Mouse (Mus musculus) embryonic facial prominence, embryonic 11.5 days (tissue): ENCODE data around the gene Shh. TPM values are rescaled to one million over a fixed set of nuclear protein-coding genes. Genes with fewer than 3 reads are reported as not detected.
A peak's percentile ranks its signal among the peaks of the same experiment; 100 is the strongest.

ENCODE experiments used
- ATAC-seq: fragments of 200-750 bp; cut with Nextera tagmentation; replicated peaks from 2 replicates; pipeline ENCODE4 v1.8.0; 2017; ENCODE audit warnings: low read depth; ENCODE audit not compliant: insufficient number of reproducible peaks, low FRiP score, low TSS enrichment
- DNase-seq: peaks from one replicate; pipeline ENCODE4 v3.0.0-alpha.2; 2015; ENCODE audit warnings: low spot score
- H3K27ac ChIP-seq: fragments of 300-500 bp; sonication (generic); replicated peaks from 2 replicates; pipeline ENCODE4 v1.5.1; 2014; ENCODE audit warnings: mild to moderate bottlenecking, low read depth, low read length, control low read depth
- H3K27me3 ChIP-seq: fragments of 300-500 bp; sonication (generic); 2 replicates; pipeline ENCODE4 v1.6.1; 2014; ENCODE audit warnings: mild to moderate bottlenecking, low read length, moderate library complexity, mixed read lengths; ENCODE audit not compliant: control insufficient read depth, insufficient read depth
- H3K36me3 ChIP-seq: fragments of 300-500 bp; sonication (generic); replicated peaks from 2 replicates; pipeline ENCODE4 v1.6.1; 2014; ENCODE audit warnings: low read depth, mild to moderate bottlenecking, low read length, moderate library complexity, mixed read lengths; ENCODE audit not compliant: control insufficient read depth, insufficient read depth
- H3K4me1 ChIP-seq: fragments of 300-500 bp; sonication (generic); 2 replicates; pipeline ENCODE4 v1.6.1; 2014; ENCODE audit warnings: low read length, mixed read lengths; ENCODE audit not compliant: control insufficient read depth, insufficient read depth
- H3K4me2 ChIP-seq: fragments of 300-500 bp; sonication (generic); 2 replicates; pipeline ENCODE4 v1.6.1; 2014; ENCODE audit warnings: low read depth, mild to moderate bottlenecking, control low read depth, low read length, moderate library complexity
- H3K4me3 ChIP-seq: fragments of 300-500 bp; sonication (generic); 2 replicates; pipeline ENCODE4 v1.5.1; 2014; ENCODE audit warnings: low read depth, low read length, control low read depth
- H3K9ac ChIP-seq: fragments of 300-500 bp; sonication (generic); replicated peaks from 2 replicates; pipeline ENCODE4 v1.6.1; 2014; ENCODE audit warnings: mild to moderate bottlenecking, control low read depth, low read length
- H3K9me3 ChIP-seq: fragments of 300-500 bp; sonication (generic); replicated peaks from 2 replicates; pipeline ENCODE4 v1.6.1; 2016; ENCODE audit warnings: mild to moderate bottlenecking, low read length, inconsistent platforms, mixed read lengths; ENCODE audit not compliant: control insufficient read depth
- WGBS: fragments of 180-500 bp; shearing (Covaris S2); extraction: QIAGEN DNeasy Blood & Tissue Kit; methylation state at CpG from one replicate; pipeline ENCODE4 v1.1.7; 2014; 5-methylcytosine and 5-hydroxymethylcytosine counted together
- polyA plus RNA-seq: library from polyadenylated mRNA; unstranded; fragments of >200 nt; fragmentation: Nextera tagmentation; extraction: Ambion mirVana; gene quantifications from 2 replicates; pipeline ENCODE4 v1.2.1, GENCODE M21; 2014

The Shh gene
- polyA plus RNA-seq, 1 experiment from 2014 or later = 2.9 TPM

DNA sequence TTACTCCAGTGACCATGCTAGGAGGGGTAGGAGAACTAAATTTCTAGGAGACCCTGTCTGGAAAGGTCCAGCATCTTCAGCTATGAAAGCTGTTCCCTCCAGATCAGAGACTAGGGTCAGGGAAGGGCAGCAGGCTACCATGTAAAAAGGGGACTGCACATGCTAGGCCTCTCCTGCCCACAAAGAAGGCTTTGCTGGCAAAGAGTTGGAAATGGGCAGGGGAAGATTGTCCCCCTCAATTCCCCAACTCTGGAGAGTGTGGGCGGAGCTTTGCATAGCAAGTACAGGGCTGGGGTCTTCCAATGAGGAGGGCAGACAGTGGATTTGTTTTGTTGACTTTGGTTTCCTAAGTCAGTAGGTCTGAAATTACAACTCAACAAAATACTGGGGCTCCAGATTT lies 10.7 kb downstream of the Shh start:
- no peak overlapping the region for H3K9ac ChIP-seq
- no peaks in the 10 kb centered on the region for H3K36me3 ChIP-seq
- no peaks in the 10 kb centered on the region for H3K9me3 ChIP-seq
- DNase-seq = no peak
- H3K4me2 ChIP-seq = no peak overlapping the region
- H3K4me1 ChIP-seq = peaks cover 12% of the 10 kb centered on the region
- no peak overlapping the region for H3K4me3 ChIP-seq
- peaks cover 50% of the 10 kb centered on the region for H3K27me3 ChIP-seq
- ATAC-seq = no peak
- 52% methylated on average over 1 of the region's 1 CpGs for WGBS
- H3K27ac ChIP-seq = no peak overlapping the region

DNA sequence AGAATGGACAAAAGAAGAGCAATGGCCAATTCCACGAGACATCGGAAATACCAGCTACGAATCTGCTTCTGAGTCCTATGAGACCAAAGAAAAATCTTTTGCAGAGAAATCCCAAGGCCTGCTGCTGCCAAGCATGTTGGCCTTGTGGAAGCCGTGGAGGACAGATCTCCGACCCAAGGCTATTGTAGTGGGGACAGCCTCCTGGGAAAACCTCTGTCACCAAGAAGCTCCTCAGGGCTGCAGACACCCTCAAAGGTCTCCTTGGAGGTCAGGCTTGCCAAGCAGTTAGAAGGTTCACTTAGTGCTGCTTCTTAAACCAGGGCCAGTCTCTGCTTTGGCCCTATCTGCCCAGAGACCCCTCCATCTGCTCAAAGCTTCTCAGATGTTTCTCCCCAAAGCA lies 11.3 kb downstream of the Shh start:
- no peaks in the 10 kb centered on the region for H3K9me3 ChIP-seq
- H3K36me3 ChIP-seq = no peaks in the 10 kb centered on the region
- H3K4me1 ChIP-seq = peaks cover 12% of the 10 kb centered on the region
- H3K4me2 ChIP-seq = no peak overlapping the region
- no peak overlapping the region for H3K9ac ChIP-seq
- no peak overlapping the region for H3K27ac ChIP-seq
- H3K4me3 ChIP-seq = no peak overlapping the region
- DNase-seq (no peak), ATAC-seq (no peak)
- 80% methylated on average over 5 of the region's 5 CpGs for WGBS
- H3K27me3 ChIP-seq = peaks cover 44% of the 10 kb centered on the region

DNA sequence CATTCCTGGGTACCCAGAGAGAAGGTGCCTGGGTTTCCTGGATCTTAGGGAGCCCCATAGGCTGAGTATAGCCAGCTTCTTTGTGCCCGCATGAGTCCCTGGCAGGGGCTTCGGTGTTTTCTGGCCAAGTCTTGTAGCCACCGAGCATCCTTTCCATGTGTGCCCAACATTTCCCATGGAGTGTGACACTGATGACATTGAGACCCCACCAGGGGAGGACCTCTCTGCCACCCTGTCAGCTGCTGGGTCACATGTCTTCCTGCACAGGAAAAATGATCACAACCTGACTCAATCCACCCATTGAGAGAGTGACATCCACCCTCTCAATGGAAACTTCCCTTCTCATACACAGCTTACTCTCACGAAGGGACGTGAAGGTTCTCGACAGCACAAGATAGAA lies 12.5 kb downstream of the Shh start:
- ATAC-seq (no peak), DNase-seq (no peak)
- WGBS = 90% methylated on average over 6 of the region's 6 CpGs
- Histone ChIP-seq H3K9ac (no peak overlapping the region), H3K36me3 (no peaks in the 10 kb centered on the region), H3K4me1 (peaks cover 10% of the 10 kb centered on the region), H3K27ac (no peak overlapping the region), H3K4me2 (no peak overlapping the region), H3K27me3 (peaks cover 33% of the 10 kb centered on the region), H3K4me3 (no peak overlapping the region), H3K9me3 (no peaks in the 10 kb centered on the region)

DNA sequence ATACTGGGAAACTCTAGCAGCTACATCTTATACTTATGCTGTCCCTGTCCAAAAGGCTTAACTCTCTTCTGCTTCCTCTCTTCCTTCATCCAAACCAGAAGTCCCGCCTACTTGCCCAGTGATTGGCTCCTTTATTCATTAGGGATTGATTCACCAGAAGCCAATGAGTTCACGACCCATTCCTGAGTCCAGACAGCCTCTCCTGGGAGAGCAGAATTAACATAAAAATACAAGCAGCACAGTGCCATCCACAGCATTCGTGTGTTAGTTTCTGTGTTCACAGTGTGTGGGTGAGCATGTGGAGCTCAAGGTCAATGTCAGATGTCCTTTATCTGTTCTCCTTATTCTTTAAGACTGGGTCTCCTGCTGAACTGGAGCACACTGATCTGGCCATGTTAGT lies 13.5 kb downstream of the Shh start:
- ATAC-seq (no peak), DNase-seq (no peak)
- Histone ChIP-seq H3K4me2 (no peak overlapping the region), H3K36me3 (no peaks in the 10 kb centered on the region), H3K27ac (no peak overlapping the region), H3K9ac (no peak overlapping the region), H3K4me1 (peaks cover 7% of the 10 kb centered on the region; the same call in 1 of the 2 replicates), H3K9me3 (no peaks in the 10 kb centered on the region), H3K27me3 (peaks cover 23% of the 10 kb centered on the region), H3K4me3 (no peak overlapping the region)
- 30% methylated on average over 3 of the region's 3 CpGs for WGBS

DNA sequence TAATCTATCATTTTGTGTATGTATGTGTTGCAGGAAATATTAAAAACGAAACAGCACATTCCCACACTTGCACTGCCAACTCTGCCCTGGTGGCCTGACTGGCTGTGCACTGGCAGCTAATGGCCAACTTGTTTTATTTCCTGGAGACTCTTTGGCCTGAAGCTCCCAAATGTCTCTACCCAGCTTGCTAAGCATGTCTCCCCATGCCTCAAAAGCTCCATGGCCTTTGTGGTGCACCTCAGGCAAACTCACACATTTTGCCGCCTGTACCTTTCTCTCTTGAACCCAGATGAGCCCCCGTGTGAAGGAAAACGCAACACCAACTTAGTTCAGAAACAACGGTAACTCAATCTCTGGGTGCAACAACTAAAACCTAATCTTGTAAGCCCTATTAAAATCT lies 14.0 kb downstream of the Shh start:
- H3K27ac ChIP-seq = no peak overlapping the region
- H3K36me3 ChIP-seq = no peaks in the 10 kb centered on the region
- WGBS = 79% methylated on average over 5 of the region's 5 CpGs
- no peak overlapping the region for H3K9ac ChIP-seq
- DNase-seq (no peak), ATAC-seq (no peak)
- no peaks in the 10 kb centered on the region for H3K9me3 ChIP-seq
- peaks cover 18% of the 10 kb centered on the region for H3K27me3 ChIP-seq
- no peak overlapping the region for H3K4me3 ChIP-seq
- peaks cover 5% of the 10 kb centered on the region; the same call in 1 of the 2 replicates for H3K4me1 ChIP-seq
- no peak overlapping the region for H3K4me2 ChIP-seq

DNA sequence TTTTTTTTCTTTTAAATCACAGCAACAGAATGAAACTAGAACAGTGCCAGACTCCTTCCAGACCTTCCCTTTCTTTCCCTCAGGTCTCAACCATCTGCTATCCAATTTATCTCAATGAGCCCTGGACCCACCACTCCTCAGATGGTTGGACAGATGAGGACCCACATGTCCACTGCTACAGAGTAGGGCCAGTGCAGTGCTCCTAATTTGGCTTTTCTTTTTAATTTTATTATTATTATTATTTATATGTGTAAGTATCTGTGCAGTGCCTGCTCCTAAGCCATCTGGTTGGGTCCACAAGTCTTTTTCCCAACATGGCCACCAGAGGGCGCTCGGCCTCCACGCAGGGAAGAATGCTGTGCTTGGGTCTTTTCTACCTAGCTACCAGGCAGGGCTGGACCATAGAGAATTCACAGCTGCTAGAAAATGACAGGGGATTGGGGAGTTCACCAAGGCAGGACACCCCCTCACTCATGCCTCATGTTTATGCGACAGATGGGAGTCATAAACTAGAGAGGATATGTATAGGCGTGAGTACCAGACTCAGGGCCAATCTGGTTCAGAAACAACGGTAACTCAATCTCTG lies 15.9 kb downstream of the Shh start:
- no peak overlapping the region for H3K4me2 ChIP-seq
- DNase-seq (peak; percentile 86), ATAC-seq (peak; percentile 80)
- whole genome bisulfite sequencing = 29% methylated on average over 6 of the region's 6 CpGs
- H3K36me3 ChIP-seq = no peaks in the 10 kb centered on the region
- H3K27me3 ChIP-seq = peaks cover 6% of the 10 kb centered on the region
- H3K9me3 ChIP-seq = no peaks in the 10 kb centered on the region
- H3K9ac ChIP-seq = no peak overlapping the region
- no peaks in the 10 kb centered on the region for H3K4me1 ChIP-seq
- no peak overlapping the region for H3K27ac ChIP-seq
- H3K4me3 ChIP-seq = no peak overlapping the region

DNA sequence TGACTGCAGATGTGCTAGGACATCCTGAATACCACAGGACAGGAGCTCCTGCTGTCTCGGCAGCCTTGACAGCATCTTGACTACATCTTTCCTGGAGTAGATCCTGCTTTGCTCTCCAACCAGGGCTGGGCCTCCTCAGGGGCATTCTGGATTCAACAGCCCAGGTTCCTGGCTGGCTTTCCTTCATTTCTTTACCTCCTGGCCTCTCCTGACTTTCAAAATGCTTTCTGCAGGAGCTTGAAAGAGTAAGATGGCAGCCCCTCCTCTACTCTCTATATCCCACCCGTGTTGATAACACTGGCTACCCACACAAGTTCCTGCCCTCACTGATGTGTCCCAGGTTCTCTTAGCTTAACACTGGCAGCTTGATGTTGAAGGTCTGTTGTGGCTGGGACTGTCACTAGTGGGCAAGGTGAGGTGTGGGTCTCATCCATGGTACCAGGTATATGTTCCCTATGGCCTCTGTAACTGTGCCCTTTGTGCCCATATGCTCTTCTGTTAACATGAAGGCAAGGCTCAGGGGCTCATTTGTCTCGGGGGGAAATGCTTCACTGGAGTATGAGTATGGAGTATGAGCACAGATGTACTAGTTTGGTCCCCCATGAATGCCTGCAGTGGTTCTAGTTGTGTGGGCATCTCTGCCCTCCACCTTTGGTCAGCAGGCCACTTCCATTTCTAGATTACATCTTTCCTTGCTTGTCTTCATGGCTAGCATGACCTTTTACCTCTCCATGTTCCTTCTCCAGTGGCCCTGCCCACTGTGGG lies 16.7 kb downstream of the Shh start:
- WGBS = 61% methylated on average over 3 of the region's 3 CpGs
- no peak for ATAC-seq
- no peak overlapping the region for H3K4me3 ChIP-seq

DNA sequence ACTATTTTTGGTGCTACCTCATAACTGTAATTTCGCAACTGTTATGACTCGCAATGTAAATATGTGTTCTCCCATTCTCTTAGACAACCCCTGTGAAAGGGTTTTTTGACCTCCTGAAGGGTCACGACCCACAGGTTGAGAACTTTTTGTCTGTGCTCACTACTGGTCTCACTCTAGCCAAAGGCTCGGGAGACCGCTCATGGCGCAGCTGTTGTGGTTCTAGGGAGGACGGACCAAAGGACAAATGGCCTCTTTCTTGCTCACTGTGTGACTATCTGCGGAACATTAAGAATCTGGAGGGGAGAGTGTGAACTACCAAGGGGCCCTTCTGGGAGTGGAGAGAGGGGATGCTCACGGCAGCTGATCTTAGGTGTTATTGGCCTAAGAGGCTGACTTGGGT lies 41.1 kb downstream of the Shh start:
- WGBS = 91% methylated on average over 9 of the region's 9 CpGs
- H3K4me2 ChIP-seq = no peak overlapping the region
- no peaks in the 10 kb centered on the region for H3K9me3 ChIP-seq
- no peak for ATAC-seq
- no peak overlapping the region for H3K4me3 ChIP-seq
- H3K36me3 ChIP-seq = no peaks in the 10 kb centered on the region
- H3K27me3 ChIP-seq = no peaks in the 10 kb centered on the region
- H3K27ac ChIP-seq = no peak overlapping the region
- no peaks in the 10 kb centered on the region for H3K4me1 ChIP-seq
- no peak overlapping the region for H3K9ac ChIP-seq
- no peak for DNase-seq

More for the DNA sequence above, 16.7 kb downstream of the Shh start:
- Histone ChIP-seq H3K9me3 (no peaks in the 10 kb centered on the region), H3K27ac (no peak overlapping the region), H3K4me2 (no peak overlapping the region), H3K4me1 (no peaks in the 10 kb centered on the region), H3K36me3 (no peaks in the 10 kb centered on the region), H3K27me3 (no peaks in the 10 kb centered on the region), H3K9ac (no peak overlapping the region)
- DNase-seq = no peak
